Mouse (Mus musculus) spleen, postnatal 10 days (tissue): ENCODE measurements around the gene Inpp4b.
"Not testable (repeated sequence)": the region's sequence is repeated elsewhere in the genome, so short reads cannot be mapped to it uniquely, and the experiment has no call there.

Experiments used
- DNase-seq, 2 experiments: peaks; one replicate each; pipeline ENCODE4 v3.0.0; 2021 to 2022; ENCODE audit warnings: low spot score in 2 of 2

Inpp4b gene

DNA sequence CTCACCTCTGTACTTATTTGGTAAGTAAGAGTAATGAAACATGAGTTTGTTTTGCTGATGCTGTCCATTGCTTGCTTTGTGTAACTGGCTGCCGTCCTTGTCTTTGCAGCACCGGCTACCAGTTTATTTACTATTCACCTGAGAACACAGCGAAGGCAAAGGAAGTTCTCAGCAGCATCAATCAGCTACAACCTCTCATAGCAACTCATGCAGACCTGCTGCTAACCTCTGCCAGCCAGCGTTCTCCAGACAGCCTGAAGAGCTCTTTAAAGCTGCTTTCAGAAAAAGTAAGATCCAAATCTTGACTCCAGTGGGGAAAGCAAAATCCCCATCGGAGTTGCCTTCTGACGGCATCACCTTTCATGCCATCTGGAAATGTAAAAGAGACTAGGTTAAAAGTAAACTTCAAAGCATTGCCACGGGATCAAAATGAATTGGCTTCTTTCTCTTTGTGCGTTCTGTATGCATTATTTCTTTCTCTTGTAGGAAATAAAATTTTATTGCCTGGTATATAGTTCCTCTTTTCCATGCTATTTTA is 642.8 kb downstream of the Inpp4b start:
- DNase-seq, result no peak

GRCm38 (mm10) chr8:81992966-81993365 is 650.6 kb downstream of the Inpp4b start:
- no peak for DNase-seq

DNA sequence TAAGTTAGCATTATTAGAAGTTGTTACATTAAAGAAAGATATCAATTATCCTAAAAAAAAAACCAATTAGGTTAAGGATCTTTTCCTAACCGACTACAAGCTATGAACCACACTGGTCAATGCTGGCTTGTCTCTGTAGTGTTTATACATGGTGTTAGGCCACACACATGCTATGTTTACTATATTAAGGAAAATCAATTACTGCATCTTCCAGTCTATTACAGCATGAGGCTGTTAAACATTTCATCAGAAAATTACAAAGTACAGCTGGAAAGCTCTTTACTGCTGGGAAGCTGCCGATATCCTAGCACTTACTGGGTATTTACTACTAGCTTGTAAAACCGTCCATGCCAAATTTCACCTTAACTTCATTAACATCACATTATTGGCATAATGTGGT is 653.9 kb downstream of the Inpp4b start:
- DNase-seq, result no peak

DNA sequence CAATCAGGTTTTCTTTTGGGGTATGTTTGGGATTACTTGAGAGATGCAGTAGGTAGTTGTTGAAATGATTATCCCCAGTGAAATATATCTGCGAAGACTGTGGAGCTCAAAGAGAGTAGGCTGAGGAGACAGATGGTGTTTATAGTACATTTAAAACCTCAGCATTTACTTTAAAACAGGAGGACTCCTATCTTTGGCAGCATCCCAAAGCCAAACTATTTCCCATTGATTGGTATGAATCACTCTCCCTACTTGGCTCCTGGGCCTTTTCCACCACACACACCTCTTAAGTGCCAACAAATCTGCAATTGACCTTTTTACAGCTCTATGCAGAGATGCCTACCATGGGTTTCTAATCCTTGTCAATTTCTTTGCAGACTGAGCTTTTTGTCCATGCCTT is 654.5 kb downstream of the Inpp4b start:
- DNase-seq, result no peak

GRCm38 (mm10) chr8:82004158-82004557 is 661.8 kb downstream of the Inpp4b start:
- no peak for DNase-seq

GRCm38 (mm10) chr8:82005466-82005865 is 663.1 kb downstream of the Inpp4b start:
- no peak for DNase-seq

GRCm38 (mm10) chr8:82017792-82018191 is 675.4 kb downstream of the Inpp4b start:
- DNase-seq, result no peak

DNA sequence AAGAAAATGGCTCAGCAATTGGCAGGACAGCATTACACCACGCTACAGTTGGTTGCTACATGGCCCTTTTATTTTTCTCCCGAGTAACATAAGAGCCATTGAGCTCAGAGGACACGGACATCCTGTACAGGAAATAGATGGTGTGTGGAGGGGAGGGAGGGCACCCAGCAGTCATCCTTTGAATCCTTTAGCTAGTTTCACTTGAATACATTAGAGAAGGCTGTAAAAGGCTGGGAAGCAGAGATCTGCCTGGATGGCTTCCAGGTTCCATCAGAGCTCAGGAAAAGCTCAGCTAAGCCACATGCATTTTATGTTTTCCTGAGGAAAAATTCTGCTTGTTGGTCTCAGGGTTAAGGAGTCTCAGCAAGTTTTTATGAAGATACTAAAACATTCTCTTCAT is 685.0 kb downstream of the Inpp4b start:
- DNase-seq, result no peak

- peak in 1 of 2 experiments; percentile 14 for DNase-seq
Measured at GRCm38 (mm10) chr8:82028896-82029295, 686.5 kb downstream of the Inpp4b start.

- DNase-seq, result not testable (repeated sequence)
Measured at GRCm38 (mm10) chr8:82032035-82032434, 689.7 kb downstream of the Inpp4b start.

DNA sequence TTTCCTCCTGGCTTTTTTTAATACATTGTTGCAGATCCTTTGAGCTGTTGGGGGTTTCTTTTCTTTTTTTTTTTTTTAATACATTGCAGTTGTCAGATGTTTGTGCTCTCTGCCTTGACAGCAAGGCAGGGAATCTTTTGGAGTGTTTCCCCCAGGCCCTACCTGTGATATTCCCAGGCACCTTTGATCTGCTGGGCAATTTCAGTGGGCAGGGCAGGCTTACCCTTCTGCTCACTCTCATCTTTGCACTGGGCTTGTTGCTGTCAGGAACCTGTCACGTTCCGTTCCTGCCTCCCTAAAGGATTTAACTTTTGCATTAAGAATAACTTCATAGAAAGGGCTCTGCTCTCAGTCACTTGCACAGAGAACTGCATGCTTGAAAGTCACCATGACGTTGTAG is 711.7 kb downstream of the Inpp4b start:
- DNase-seq, result no peak

- DNase-seq, result no peak
Measured at GRCm38 (mm10) chr8:82067619-82068018, 725.3 kb downstream of the Inpp4b start.

DNA sequence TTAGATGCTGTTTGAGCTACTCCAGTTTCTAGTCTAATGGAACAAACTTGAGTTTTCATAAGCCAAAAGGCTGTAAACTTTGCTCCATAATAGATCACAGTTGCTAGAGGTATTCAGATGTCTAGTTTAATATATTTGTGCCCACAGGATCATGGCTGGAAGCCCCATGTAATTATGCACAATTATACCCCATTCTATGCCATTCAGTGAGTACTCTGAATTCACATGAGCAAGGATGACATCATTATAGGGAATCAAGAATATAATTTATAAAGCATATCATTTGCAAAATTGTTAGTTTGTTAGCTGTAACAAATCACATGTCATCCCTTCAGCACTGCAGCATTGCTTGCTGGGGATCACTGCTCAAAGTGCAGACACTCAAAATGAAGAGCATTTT is 736.9 kb downstream of the Inpp4b start:
- no peak for DNase-seq

- not testable (repeated sequence) for DNase-seq
Measured at GRCm38 (mm10) chr8:82086631-82087030, 744.3 kb downstream of the Inpp4b start.

GRCm38 (mm10) chr8:82090901-82091300 is 748.5 kb downstream of the Inpp4b start:
- no peak for DNase-seq

GRCm38 (mm10) chr8:82093274-82093673 is 750.9 kb downstream of the Inpp4b start:
- no peak for DNase-seq

- no peak for DNase-seq
Measured at GRCm38 (mm10) chr8:82104560-82104959, 762.2 kb downstream of the Inpp4b start.

GRCm38 (mm10) chr8:82106131-82106530 is 763.8 kb downstream of the Inpp4b start:
- DNase-seq, result no peak

DNA sequence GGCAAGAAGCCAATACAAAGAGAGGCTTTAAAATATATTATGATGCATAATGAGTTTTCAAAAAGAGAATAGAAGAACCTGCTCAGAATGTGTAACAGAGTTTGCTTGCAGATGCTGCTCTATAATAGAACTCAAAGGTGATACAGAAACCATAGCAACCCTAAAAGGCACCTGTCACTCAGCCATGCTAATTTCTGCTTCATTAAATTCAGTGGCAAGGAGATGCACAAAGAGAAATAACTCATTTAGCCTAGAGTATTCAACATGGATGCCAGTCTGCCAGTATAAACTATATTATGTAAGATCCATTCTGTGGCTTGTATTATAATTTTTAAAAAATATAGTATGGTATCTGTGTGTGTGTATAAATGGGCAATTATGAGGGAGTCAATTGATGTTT is 807.9 kb downstream of the Inpp4b start:
- DNase-seq, result no peak

DNA sequence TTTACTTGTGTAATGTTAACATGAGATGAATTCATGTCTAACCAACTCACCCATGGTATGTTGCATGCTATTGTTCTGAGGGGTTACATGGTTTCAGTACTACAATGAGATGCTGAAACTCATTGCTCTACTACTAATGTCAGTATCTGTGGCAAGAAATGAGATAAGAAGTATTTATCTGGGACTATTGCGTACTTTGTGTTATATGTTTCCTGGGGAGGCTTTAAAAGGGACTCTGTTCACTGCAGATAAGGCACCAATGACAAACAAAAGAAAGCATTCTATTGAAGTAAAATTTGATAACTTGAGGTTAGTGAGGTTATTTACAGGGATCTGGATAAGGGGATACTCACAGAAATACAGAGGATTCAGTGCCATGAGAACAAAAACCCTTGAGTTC is 815.6 kb downstream of the Inpp4b start:
- DNase-seq, result no peak
